Mouse (Mus musculus): ENCODE results near the gene Chn1.
"Not testable (repeated sequence)": the region's sequence is repeated elsewhere in the genome, so short reads cannot be mapped to it uniquely, and the experiment has no call there.

Gene Chn1

DNA sequence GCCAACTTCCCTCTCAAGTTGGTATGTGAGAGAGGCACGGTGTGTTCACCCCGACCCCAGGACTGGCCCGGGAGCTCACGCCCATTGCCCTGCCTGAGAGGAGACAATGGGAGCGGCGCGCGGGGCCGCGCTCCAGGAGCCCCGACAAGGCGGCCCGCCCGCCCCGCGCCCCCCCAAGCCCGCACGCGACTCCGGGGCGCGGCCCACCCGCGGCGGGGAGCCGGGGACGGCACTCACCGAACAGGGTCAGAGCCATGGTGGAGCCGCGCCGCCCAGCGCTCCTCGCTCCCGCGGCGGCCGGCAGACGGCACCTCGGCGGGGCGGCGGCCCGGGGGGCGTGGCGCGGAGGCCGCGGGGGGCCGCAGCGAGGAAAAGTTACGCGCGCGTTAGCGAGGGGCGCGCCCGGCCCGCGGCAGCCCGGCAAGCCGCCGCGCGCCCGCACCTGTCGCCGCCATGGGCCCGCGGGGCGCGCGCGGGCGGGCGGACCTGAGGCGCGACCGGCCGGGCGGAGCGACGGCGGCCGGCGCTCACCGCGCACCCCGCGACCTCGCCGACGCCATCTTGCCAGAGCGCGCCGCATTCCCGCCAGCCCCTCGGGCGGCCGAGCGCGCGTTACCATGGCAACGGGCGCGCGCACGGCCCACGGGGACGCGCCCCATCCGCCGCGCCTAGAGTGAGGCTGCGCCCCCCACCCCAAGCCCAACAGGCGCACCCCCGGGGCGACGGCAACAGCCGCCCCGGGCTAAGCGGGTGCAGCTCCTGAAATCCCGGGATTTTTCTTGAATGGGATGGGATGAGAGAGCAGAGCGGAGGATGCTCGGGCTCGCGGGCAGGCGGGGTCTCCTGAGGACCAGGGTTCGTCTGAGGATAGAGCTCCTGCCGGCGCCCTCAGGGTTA lies at the start of gene Chn1:
Chn1 (minus strand) TSS at position 561 of the 897 bp plus-strand sequence.
- in situ Hi-C loops (cut with MseI, MboI): no loop called here

DNA sequence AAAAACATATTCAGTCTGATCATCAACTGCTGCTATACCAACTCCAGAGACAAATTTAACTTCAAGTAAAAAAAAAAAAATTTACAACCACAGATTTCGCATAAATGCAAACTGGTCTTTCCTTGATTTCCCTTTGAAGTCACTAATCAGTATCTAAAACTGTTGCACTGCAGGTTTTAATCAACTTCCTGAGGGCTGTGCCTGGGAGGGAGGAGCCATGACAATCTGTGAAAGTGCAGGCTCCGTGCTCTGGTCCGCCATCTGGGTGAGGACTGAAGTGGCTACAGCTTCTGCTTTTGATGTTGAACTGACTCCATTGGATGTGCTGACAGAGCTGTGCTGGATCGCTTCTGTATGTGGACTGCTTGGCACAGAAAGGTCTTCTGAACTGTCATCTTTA lies 43.6 kb upstream of the Chn1 start:
- in situ Hi-C loops (cut with MseI, MboI): no loop called here

DNA sequence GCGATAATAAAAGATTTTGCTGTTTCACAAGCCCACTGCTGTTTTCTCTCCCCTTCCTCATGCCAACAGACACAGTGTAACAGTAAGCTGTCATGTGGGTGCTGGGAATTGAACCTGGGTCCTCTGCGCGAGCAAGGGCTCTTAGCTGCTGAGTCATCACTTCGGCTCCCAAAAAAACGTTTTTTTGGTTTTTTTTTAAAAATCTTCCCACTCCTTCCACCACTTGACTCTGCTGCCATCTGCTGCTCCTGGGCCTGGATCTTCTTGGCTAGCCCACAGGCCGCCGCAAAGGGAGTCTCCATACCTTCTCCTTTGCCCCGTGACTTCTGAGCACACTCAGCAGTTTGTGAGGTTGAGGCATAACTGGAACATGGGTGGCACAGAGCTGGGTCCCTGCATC lies 32.5 kb upstream of the Chn1 start:
- in situ Hi-C loops (cut with MseI, MboI): no loop called here

DNA sequence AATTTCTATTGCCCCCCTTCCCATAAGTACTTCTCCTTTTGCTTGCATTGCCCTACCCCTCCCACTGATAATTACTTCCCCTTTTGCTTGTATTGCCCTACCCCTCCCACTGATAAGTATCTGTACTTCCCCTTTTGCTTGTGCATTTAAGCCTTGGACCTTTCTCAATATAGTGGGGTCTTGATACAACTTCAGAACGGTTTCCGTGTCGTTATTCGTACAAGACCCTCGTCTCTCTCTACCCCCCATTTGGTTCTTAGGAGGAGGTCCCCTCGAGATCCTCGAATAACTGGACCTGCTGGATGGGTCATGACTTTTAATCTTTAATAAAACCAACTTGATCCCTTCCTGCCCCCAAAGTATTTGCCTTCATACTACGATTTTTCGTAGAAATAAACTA lies 25.0 kb upstream of the Chn1 start:
- in situ Hi-C loops (cut with MseI, MboI): not testable (repeated sequence)

DNA sequence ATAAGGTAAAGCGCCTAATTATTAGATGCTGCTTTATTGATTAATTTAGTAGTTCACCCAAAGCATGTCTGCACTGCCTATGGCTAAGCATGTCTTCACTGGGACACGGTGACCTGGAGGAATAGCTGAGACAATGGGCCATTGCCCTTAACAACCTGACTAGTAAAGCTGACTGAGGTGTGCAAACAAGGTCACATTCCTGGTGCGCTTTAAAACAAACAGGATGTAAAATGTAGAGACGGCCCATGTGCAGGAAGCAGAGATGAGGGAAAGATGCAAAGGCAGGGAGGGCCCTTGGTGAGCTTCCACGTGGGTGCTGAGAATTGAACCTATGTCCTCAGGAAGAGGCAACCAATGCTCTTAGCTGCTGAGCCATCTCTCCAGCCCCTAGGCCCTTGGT lies 23.6 kb upstream of the Chn1 start:
- in situ Hi-C loops (cut with MseI, MboI): no loop called here

DNA sequence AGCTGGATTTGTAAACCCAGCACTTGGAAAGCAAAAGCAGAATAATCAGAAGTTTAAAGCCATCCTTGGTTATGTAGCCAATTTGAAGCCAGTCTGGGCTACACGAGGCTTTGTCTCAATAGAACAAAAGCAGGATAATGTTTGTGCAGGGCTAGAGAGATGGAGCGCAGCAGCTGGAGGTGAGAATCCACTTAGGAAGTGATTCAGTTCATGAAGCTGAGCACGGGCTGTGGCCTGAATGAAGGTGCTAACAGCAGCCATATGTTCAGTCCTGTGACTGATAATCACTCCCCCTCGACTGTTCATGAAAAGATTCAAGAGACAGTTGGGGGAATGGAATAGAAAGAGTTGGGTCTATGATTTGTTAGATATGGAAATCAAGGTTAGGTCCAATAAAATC lies 23.0 kb upstream of the Chn1 start:
- in situ Hi-C loops (cut with MseI, MboI): no loop called here

DNA sequence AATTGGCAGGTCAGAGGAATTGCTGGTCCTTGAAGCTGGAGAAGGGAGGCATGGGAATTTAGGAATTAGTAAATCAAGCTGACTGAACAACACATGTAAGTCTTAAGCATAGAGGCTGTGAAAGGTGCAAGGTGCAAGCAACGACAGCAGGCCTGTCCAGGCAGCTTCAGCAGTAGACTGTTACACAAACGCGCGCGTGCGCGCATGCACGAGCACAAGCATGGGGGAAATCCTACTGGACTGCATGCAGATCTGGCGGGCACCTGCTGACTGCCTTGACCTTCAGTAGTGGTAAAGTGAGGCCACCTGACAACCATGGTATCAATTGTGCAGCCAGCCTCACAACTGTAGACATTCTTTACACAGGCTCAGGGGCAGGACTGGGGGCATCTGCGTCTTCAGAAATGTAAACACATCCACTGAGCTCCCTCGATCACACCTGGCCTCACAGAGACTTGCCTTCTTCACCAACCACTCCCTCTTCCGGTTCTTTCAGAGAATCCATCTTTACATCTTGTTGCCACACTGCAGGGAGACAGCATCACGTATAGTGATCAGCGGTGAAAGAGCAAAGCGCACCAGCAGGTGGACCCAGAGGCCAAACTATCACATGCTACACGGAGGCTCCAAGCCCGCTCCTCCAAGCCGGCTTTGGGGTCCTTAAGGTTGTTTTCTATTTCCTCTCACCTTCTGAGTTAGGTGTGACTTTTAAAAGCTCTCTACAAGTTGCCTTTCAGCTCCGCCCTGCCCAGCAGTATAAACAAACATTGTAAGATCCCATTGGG lies 16.9 kb upstream of the Chn1 start:
- in situ Hi-C loops (cut with MseI, MboI): no loop called here

DNA sequence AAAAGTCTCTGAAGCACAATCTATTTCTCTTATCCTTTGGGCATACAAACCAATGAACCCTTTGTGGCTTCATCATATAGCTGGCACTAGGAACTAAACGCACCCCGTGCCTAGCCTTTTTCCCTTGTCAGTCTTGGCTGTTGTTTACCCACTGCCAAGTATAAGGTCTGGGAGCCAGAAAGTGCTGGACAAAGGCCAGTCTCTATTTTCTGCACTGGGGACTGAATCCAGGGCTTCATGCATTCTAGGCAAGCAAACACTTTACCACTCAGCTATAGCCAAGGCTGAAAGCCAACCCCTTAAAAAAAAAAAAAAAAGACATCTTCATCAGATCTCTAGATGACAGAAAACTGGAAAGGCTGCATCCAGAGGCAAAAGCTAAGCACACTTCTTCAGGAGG lies 15.2 kb upstream of the Chn1 start:
- in situ Hi-C loops (cut with MseI, MboI): no loop called here

DNA sequence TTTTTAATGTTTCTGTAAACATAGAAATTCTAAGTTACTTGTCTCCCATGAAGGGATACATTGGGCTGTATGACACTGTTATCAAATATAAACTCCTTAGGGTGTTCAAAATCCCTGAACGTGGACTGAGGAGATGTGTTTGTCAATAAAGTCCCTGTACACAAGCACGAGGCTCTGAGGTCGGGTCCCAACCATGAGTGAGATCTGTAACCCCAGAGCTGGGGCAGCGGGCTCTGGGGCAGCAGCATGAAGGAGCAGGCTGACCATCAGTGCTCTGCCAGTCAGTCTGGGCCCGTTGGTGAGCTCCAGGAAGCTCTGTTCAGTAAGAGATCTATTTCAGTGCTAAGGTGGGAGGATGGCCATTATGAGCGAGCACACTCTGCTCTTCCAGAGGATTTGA lies 13.2 kb upstream of the Chn1 start:
- in situ Hi-C loops (cut with MseI, MboI): no loop called here

DNA sequence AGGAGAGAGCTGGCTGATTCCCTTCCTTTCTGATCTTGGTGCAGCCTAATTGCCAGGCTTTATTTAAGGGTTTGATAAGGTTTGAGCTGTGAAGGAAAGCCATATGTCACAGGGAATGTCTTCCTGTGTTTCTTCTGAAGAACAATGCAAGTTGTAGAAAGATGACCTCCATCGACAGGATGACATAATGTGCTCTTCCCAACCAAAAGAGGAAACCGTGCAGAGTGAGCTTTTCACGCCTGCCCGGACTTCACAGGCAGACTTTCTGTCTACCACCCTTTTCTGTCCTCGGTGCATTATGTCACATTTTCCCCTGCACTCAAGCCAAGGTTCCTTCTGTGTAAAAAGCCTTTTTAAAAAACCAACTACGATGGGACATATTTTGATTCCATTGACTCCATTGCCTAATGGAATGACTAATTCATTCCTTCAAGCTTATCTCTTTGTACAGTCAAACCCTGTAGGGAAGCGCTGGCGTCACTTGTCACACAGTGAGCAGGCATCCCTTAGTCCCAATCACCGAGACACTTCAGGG lies 7.3 kb upstream of the Chn1 start:
- in situ Hi-C loops (cut with MseI, MboI): no loop called here

DNA sequence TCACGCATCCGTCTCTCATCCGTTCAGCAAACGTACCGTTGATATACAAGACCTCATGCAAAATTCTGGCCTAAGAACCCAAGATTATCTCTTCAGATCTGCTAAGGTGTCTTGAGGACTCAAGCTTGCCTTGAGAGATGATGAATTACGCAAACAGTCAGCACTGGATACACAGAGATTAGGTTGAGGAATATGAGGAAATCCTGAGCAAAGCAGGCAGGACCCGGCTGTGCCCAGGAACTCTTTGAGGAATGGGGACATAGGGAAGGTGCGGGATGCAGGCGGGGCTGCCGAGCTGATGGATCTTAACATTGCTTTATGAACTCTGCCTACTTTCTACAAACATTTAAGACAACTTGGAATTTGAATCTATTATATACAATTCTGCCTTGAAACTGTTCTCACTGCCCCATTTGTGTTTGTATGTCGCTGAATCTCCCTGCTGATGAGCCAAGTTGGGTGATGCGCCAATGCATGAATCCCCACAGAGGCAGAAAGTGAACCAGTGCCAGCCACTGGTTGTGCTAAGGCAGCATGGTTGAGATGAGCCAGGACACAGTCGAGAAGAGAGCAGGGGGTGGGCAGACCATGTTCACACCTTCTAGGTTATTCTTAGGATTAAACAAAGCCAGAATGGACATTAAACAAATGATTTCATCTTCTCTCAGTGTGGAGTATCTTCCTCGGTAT lies 5.3 kb upstream of the Chn1 start:
- in situ Hi-C loops (cut with MseI, MboI): no loop called here

DNA sequence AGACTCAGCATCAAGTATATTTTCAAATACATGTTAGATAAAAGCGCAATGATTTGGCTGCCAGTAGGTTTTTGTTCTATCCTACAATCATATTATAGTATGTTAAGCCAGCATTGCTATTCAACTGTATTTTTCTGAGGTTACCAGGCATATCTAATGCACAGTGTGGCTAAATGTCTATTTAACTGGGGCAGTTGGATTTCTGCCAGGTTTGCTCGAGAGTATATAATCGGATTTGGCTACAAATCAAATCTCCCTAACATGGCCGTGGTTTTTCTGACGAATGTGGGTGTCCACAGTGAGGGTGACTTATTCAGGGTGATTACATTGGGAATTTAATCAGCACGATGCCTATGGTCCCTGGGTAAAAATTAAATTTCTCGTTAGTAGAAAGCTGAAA lies 4.7 kb upstream of the Chn1 start:
- in situ Hi-C loops (cut with MseI, MboI): no loop called here

DNA sequence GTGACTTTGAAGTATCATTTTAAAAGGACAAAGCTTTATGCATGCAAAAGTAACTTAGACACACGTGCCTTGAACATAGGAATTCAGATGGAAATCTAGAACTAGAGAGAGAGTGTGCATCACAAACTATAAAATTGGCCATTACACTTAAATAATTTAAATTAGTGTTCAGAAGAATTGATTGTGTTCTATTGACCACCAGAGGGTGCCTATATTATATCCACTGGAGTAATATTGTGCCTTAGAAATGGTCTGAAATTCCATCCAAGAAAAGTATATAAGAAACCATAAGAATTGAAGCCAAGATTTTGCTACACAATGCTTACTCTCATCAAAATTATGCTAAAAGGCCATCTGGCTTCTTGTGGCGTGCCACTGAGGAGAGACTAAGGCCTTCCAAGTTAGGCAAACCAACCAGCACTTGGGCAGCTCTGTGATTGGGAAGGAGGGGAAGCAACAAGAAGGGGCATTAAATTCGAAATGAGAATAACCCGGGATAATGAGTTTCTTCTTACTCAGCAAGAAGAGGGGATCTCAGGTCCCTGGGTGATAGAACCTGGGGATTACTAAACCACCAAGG lies 4.0 kb upstream of the Chn1 start:
- in situ Hi-C loops (cut with MseI, MboI): no loop called here

DNA sequence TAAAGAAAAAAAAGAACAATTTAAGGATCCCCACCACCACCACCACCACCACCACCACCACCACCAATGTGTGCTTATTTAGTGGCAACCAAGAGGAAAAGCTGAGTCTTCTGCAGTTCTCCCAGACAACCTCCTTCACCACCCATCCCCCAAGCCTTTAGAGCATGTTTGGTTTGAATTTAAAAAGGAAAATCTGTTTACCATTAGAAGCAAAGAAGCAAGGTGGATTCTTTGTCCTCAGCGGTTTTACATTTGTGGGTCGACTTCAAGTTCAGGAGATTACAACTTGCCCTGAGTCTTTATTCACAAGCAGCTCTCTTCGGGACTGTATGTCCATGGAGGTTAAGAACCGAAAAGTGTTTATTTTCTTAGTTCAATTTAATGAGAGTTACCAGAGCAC lies 1.8 kb upstream of the Chn1 start:
- in situ Hi-C loops (cut with MseI, MboI): no loop called here

DNA sequence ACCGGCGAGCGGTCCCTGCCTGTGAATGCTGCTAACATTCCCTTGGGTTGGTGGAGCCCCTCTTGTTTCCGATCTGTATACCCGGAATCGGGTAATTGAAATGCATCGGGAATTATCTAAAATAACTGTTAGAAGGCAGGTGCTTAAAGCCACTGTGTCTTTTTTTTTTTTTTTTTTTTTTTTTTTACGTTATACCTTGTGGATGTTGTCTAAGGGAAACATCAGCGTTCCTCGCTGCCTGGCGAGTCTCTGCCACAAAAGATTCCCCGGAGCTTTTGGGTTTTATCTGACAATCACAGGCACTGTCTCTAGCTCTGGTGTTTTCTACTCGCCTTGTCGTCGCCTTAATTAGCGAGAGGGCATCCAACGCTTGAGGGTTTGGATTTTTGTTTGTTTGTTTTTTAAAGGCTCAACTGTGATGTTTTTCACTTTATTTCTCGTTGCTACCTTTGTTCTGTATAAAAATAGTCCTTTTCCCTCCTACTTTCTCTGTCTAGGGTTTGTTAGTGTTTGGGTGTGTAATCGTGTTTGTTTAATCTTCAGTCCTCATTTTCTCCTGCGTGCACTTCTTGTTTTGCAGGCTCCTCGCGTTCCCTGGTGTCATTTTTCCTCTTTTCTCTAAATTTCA lies 651 bp upstream of the Chn1 start:
- in situ Hi-C loops (cut with MseI, MboI): no loop called here

DNA sequence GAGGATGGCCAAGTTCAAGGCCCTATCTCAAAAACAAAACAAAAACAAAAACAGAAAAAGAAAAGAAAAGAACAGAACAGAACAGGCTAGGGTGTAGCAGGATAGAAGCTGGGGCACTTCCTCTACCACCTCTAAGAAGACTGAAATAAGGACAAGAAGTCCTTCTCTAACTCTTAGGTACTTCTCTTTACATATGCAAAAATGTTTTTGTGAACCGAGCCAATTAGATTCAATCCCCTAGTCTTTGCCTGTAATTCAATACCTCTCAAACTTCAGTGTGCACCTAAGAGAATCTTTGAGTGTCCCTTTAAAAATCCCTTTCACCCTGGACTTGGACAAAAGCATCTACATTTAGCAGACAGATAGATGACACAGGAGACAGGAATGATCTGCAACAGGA lies 2.2 kb downstream of the Chn1 start:
- in situ Hi-C loops (cut with MseI, MboI): no loop called here

DNA sequence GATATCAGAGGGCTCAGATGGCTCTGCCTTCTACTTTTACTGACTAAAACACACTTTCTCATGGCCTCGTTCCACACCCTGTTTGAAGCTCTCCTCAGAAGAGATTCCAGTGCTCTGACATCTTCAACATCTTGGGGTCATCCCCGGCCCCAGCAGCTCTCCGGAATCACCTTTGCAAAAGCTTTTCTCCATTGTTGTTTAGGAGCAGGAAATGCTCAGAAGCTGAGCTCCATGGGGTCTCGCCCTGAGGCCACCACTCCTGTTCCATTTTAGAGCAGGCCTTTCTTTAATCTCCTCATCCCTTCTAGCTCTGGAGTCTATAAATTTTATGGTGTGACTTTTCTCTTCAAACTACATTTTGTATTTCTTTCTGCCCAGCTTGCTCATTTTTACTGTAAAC lies 6.5 kb downstream of the Chn1 start:
- in situ Hi-C loops (cut with MseI, MboI): loop anchor here in 1 of 2 experiments (10.0 kb wide), 1 partner anchor 184 kb away; the partner anchor contains the start of gene Chrna1

DNA sequence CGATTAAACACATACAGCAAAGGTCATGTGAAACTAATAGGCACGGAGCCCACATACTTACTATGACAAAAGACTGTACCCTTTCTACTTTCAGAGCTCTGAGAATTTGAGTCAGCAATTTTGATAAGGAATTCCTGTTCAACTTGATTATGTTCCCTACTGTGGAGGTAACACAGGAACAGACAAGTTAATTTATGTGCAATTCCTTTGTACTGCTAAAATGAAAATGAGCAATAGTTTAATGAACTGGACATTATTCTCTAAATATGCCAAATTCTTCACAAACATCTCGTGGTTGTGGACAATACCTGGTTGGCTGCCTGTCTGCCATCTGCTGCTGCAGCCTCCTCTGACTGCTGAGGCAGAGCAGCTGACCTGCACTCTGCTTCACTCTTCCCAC lies 11.6 kb downstream of the Chn1 start:
- in situ Hi-C loops (cut with MseI, MboI): loop anchor here in 1 of 2 experiments (10.0 kb wide), 1 partner anchor 179 kb away; the partner anchor contains the start of gene Chrna1

DNA sequence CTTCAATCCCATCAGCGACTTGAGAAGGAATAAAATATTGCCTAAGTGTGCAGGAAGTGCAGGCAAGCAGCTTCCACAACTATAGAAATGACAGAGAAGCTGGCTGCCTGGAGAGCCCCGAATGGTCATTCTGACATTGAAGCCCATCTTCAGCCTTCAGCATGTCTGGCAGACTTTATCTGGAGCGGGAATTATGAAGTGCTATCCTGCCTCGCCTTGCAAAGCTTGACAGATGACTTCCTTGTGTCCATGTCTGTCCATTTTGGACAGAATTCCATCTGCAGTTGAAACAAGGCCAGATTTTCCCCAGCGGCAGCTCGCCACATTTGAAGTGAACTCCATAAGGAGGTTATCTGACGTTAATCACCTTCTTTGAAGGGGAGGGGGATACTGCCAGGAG lies 15.2 kb downstream of the Chn1 start:
- in situ Hi-C loops (cut with MseI, MboI): loop anchor here in 1 of 2 experiments (10.0 kb wide), 1 partner anchor 175 kb away; the partner anchor contains the start of gene Chrna1

DNA sequence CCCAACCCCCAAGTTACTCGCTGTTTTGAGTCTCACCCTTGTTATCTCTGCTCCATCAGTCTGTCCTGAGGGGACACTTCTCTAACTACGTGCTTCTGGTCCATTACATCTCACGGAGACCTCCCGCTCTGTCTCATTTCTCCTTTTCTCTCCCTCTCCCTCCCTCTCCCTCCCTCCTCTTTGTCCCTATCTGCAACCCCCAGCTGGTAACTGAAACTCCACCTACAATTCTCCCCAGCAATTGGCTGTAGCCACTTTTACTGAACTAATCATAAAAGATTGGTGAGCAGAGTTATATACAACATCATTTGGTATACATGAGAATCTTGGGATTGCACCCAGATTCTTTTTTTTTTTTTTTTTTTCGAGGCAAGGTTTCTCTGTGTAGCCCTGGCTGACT lies 16.1 kb downstream of the Chn1 start:
- in situ Hi-C loops (cut with MseI, MboI): no loop called here

DNA sequence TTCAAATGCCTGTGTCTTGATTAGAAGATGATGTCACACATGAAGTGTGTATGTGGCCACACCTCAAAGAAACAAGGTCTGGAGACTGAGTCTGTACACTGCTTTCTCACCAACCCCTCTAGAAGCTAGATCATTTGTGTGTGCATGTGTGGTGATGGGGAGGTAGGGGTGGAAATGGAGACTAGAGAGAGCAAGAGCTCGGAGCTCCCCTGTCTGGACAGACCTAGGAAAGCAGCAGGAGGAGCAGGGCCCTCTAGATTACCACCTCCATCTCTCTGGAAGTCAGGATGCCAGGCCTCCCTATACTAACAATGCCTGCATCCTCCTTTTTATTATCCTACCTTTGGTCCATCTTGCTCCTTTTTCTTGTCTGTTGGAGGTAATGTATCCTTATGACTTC lies 27.8 kb downstream of the Chn1 start:
- in situ Hi-C loops (cut with MseI, MboI): loop anchor here in 1 of 2 experiments (10.0 kb wide), 1 partner anchor 162 kb away; the partner anchor contains the start of gene Chrna1
